Mouse (Mus musculus) CH12F3 (cell line): ENCODE measurements around the gene Hsd3b7.
"Not testable (repeated sequence)": the region's sequence is repeated elsewhere in the genome, so short reads cannot be mapped to it uniquely, and the experiment has no call there.

Source experiments
- in situ Hi-C: fragments of 300-500 bp; cut with MboI; formaldehyde crosslinking; loops from 2 replicates; pipeline ENCODE4 v1.14.3; 2020; ENCODE audit warnings: low sequenced_read_pairs

Hsd3b7 gene

DNA sequence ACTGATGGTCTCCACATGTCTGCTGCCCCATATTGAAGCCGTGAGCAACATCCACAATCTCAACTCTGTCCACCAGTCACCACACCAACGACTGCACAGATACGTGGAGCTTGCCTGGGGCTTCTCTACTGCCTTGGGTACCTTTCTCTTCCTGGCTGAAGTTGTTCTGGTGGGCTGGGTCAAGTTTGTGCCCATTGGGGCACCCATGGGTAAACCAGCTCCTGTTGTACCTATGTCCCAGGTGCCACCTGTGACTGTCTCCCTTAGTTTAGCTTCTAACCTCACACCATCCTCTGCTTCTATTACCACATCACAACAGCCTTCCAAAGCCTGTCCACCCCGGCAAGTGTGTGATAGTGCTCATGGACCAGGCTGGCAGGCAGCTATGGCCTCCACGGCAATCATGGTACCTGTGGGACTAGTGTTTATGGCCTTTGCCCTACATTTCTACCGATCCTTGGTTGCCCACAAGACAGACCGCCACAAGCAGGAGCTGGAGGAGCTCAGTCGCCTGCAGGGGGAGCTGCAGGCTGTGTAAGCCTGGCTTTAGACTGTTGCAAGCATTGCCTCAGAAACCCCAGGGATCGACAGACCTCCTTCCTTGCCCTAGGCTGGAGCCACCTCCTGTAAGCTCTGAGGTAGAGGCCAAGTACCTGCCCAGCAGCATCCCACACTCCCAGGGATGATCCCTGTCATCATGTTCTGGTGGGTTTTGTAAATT is 26.6 kb upstream of the Hsd3b7 start:
- in situ Hi-C loops, result loop anchor here (5.0 kb wide), 2 partner anchors 987 to 1057 kb away; no protein-coding TSS in a partner anchor

DNA sequence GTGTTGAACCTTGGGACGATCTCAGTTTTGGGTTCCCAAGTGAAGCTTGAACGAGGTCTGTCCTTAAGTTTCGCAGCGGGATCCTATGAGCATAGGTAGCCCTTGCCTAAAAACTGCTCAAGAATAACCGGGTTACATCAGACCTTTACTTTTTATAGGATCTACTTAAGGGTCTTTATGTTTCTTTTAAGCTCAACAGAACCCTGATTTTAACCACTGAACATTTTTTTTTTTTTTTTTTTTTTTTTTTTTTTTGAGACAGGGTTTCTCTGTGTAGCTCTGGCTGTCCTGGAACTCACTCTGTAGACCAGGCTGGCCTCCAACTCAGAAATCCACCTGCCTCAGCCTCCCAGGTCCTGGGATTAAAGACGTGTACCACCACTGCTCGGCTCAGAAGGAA is 24.6 kb upstream of the Hsd3b7 start:
- in situ Hi-C loops, result not testable (repeated sequence)

DNA sequence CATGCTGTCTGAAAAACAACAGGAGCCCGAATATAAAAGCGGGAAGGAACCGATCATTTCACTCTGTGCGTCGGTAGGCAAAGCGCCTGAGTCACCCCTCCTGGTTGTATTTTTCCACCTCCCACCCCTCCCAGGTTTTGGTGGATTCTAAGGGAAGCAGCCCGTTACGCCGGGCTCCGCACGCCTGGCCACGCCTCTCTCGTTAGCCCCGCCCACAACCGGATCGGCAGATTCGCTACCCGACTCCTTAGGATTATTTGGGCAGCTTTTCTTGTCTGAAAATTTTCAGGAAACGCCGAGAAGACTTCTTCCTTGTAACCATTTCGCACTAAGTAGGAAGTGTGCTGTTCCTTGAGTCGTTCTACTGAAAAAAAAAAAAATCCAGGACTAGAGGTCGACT is 24.0 kb upstream of the Hsd3b7 start, which contains the start of gene Setd1a:
TSS of gene Setd1a (plus strand) at position 245 of the 400 bp plus-strand sequence.
- in situ Hi-C loops, result no loop called here

DNA sequence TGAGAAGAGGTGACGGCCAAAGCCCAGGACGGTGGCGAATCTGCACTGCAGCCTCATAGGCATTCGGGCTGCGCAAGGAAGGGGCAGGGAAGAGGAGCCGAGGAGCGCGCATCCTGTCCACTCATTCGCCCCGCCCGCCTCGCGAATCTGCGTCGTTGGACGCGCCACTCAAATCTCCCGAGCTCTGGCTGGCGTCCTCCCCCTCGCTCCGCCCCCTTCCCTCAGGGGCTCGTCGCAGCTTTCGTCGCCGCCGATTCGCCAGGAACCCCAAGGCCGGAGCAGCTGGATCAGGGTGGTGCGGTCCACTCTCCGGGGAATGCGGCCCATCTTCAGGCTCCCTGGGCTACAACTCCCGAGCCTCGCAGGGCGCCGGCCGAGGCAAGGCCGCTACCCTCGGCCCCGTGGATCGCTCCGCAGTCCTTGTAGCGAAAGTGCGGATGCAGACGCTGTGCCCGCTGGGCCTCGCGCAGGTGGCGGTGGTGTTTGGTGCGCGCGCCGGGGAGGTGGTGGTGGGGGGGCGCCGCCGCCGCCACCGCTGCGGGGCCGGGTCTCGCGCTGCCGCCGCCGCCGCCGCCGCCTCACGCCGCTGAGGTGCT is 23.4 kb upstream of the Hsd3b7 start:
- in situ Hi-C loops, result no loop called here

DNA sequence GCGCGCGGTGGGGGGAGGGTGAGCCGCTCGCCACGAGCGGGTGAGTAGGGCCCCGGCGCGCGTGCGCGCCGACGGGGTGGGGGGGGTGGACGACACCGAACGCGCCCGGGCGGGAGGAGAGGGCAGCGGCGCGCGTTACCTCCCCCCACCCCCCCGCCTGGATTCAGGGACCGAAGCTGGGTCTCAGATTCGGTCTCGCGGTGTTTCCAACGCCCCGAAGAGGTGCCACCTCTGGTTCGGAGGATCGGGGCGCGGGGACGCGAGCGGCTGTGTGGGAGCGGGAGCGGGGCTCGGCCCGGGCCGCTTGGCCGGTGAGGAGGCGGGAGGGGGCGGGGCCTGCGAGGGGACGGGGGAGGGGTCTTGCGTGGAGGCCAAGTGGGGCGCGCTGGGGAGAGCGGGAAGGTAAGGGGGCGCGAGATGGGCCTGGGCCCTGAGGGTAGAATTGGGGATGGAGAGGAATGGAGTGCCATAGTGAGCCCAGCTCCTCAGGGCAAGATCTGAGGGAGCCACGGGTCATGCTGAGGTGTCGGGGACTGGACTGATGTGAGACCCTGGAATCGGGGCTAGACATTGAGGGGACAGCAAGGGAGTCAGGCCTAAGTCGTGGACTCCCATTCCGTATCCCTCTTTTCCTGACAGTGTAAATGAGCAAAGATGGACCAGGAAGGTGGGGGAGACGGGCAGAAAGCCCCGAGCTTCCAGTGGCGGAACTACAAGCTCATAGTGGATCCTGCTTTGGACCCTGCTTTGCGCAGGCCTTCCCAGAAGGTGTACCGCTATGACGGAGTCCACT is 22.7 kb upstream of the Hsd3b7 start:
- in situ Hi-C loops, result no loop called here

DNA sequence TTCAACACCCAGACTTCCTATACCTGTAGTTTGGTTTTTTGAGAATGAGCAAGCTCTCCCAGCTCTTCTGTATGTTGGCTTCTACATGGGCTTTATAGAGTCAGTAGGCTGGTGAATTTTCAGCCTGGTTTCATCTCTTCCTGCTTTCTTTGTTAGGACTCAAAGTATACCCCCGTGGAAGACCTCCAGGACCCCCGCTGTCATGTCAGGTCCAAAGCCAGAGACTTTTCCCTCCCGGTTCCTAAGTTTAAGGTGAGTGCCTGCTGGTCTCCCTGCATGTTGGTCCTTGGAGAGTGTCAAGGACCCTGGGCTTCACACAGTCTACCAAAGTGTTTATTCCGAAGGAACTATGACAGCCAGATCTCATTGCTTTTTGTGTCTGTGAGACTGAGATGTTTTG is 22.1 kb upstream of the Hsd3b7 start:
- in situ Hi-C loops, result no loop called here

DNA sequence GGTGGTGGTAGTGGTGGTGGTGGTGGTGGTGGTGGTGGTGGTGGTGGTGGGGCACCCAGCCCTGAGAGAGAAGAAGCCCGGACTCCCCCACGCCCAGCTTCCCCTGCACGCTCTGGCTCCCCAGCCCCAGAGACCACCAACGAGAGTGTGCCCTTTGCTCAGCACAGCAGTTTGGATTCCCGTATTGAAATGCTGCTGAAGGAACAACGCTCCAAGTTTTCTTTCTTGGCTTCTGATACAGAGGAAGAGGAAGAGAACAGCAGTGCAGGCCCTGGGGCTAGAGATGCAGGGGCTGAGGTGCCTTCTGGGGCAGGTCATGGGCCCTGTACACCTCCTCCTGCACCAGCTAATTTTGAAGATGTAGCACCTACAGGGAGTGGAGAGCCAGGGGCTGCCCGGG is 15.1 kb upstream of the Hsd3b7 start, which contains the start of gene Gm49388:
TSS of gene Gm49388 (plus strand) at position 301 of the 400 bp plus-strand sequence.
- in situ Hi-C loops, result no loop called here

DNA sequence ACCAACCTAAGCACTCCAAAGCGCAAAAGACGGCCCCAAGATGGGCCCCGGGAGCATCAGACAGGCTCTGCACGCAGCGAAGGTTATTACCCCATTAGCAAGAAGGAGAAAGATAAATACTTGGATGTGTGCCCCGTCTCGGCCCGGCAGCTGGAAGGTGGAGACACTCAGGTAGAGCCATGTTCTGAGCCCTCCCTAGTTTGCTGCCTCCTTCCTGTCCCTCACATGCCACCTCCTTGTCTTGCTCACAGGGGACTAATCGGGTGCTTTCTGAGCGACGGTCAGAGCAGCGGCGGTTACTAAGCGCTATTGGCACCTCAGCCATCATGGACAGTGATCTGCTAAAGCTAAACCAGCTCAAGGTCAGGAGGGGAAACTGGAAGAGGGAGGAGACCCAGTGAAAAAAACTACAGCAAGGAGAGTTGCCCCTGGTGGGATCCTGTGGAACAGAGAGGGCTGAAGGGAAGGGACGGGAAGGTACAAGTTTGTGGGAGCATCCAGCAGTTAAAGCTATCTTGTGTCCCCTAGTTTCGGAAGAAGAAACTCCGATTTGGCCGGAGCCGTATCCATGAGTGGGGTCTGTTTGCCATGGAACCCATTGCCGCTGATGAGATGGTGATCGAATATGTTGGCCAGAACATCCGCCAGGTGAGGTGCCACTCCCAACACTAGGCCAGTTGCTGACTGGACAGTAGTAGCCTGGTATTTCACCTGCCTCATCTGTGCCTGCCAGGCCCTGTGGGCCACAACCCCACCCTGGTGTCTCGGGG is 3.1 kb upstream of the Hsd3b7 start:
- in situ Hi-C loops, result no loop called here

DNA sequence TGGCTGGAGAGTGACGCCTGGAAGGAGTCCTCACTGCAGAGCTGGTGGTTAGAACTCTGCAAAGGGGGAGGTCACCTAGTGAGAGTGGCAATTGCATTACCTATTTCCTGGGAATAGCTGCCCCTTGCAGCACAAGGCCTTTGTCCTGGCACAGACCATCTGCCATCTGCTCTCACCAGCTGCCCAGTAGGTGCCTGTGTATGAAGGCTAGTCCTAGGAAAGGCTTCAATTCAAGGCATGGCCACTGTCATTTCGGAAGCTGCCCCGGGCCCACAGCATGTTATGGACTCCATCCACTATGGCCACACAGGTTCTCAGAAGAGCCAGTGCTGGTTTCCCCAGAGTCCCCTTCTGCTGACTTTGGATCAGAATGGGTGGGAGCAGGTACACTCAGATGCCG is 1.8 kb upstream of the Hsd3b7 start:
- in situ Hi-C loops, result no loop called here

DNA sequence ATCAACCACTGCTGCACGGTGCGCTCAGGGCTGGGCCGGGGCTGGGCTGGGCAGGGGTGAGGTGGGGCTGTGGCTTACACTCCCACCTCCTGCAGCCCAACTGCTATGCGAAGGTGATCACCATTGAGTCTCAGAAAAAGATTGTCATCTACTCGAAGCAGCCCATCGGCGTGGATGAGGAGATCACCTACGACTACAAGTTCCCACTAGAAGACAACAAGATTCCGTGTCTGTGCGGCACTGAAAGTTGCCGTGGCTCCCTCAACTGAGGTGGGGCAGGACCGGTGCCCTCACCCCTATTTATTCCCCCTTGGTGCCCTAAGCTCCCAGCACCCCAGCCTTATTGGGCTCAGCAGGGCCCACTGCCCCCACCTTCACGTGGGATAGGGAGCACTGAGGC is 1.2 kb upstream of the Hsd3b7 start:
- in situ Hi-C loops, result no loop called here

DNA sequence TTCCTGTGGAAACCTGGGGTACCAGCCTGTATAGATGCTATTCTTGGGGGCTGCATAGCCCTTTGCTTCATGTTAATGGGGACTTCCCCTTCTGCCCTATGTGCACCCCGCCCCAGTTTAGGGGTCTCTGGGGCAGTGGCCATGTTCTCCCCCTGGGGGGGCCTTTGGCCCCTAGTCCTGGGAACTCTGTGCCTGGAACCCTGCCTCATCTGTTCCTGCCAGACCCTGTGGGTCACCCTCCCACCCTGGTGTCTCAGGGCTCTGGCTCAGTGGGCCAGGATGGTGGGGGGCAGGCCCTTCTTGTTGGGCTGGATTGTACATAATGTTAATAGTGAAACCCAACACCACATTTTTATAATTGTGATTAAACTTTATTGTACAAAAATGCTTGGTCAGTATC is 666 bp upstream of the Hsd3b7 start:
- in situ Hi-C loops, result no loop called here

DNA sequence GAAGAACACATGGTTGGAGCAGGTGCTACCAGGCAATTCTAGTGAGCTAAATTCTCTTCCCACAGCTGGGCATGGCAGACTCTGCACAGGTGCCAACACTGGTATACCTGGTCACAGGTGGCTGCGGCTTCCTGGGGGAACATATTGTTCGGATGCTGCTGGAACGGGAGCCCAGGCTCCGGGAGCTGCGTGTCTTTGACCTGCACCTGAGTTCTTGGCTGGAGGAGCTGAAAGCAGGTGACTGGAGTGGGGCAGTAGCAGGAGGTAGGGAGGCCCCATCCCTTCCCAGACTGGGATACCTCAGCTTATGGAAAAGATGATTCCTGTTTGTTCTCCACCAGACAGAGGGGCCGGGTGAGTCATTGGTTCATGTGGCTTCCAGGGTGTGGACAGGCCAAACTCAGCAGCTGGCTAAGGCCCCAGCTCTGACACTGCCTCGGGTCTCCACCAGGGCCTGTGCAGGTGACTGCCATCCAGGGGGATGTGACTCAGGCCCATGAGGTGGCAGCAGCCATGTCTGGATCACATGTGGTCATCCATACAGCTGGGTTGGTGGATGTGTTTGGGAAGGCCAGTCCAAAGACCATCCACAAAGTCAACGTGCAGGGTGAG is 712 bp downstream of the Hsd3b7 start:
- in situ Hi-C loops, result no loop called here

DNA sequence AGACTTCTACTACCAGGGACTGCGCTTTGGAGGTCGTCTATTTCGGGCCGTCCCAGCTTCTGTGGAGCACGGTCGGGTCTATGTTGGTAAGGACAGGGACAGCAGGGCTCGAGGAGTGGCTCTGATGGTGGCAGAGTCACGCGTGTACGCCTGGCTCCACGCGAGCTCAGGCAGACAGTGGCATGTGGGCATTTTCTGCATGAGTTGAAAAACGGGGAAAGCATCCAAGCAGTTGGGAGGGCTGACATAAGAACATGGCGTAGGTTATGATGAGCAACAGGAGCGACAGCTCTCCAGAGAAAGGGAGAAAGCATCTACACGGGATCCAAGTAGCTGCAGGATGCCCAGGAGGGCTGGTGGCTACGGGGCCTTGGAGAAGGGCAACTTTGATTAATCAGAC is 1.9 kb downstream of the Hsd3b7 start:
- in situ Hi-C loops, result no loop called here

DNA sequence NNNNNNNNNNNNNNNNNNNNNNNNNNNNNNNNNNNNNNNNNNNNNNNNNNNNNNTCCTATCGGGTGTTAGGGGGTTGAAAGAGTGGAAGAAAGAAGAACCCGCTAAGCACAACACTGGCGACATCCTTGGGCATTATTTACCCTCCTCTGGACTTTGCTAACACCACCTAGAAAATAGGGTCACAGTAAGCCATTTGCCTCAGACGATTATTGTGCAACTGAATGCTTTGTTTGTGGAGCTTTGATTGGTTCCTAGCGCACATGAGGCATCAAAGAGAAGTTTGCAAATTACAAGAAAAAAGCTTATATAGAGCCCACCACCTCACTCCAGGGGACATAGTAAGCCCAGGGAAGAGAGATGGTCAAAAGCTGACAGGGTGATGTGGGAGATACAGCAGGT is 8.4 kb downstream of the Hsd3b7 start:
- in situ Hi-C loops, result no loop called here

DNA sequence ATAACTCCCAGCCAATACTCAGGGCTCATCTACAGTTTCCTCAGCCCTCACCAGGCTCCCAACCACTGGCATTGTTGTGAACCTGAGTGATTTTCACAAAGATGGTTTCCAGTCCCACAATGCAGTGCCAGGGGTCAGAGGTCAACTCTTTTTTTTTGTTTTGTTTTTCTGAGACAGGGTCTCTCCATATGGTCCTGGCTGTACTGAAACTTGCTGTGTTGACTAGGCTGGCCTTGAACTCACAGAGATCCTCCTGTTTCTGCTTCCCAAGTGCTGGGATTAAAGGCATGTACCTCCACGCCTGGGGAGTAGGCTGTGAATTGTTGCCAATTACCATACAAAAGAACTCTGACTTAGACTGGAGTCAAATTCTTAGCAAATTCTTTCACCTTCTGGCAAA is 9.4 kb downstream of the Hsd3b7 start:
- in situ Hi-C loops, result no loop called here

DNA sequence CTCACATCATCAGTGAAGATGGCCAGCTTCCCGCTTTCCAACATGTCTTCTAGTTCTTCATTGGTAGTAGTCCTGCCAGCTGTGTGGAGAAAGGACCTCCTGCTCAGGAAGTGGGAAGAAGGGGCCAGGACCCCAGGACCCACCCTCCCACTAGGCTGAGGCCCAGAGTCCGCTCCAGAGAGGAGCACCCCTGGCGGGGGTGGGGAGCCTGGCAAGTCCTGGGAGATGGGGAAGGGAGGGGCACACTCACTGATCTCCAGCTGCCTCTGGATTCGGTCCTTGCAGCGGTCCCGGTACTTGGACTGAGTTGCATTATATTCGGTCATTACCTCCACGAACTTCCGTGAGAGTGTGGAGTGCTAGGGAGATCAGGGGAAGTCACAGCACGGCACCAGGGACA is 10.2 kb downstream of the Hsd3b7 start:
- in situ Hi-C loops, result no loop called here

DNA sequence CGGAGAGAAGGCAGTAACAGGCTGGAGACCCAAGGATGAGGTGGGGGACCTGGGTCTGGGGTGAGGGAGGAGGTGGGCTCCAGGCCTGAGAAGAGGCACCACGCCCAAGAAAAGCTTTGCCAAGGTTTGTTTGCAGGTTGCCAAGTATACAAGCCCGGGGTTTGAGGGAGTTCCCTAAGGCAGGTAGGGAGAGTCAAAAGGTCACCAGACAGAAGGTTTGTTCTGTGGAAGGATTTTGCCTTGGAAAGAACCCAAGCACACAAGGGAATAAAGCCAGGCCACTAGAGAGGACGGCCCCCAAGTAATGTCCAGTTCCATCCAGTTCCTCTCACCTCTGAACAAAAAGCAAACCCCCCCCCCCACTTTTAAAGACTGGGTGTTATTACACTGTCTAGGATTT is 10.8 kb downstream of the Hsd3b7 start:
- in situ Hi-C loops, result no loop called here

DNA sequence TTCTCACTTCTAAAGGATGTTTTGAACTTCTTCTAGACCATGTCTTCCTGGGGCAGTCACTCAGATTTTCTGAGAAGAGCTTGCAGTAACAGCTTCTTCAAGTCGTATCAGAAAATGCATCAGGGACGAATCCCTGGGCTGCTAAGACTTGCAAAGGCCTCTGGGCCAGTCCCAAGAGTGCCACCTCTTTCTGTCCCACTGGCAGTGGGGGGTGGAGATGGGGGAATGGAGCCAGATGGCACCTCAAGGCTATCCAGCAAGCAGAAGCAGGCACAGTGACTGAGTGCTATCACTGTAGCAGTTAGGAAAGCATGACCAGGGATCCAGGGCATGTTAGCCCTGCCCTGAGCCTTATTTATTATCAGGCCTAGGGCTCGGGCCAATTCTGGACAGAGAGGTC is 11.9 kb downstream of the Hsd3b7 start:
- in situ Hi-C loops, result no loop called here

DNA sequence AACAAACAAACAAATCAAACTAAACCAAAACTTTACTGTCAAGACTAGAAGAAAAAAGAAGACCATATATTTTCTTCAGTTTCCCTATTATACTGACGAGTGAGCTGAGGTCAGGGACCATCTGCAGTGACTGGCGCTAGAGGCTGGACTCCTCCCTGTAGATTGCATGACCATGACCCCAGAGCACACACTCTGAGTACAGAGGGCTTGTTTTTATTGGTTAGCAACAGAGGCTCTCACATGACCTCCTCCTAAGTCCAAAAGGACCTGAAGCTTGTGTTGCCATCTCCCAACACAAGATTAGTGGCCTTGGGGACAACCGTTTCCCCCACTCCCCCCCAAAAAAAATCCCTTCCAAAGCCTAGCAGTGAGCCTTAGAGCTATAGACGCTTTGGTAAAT is 13.4 kb downstream of the Hsd3b7 start:
- in situ Hi-C loops, result no loop called here

DNA sequence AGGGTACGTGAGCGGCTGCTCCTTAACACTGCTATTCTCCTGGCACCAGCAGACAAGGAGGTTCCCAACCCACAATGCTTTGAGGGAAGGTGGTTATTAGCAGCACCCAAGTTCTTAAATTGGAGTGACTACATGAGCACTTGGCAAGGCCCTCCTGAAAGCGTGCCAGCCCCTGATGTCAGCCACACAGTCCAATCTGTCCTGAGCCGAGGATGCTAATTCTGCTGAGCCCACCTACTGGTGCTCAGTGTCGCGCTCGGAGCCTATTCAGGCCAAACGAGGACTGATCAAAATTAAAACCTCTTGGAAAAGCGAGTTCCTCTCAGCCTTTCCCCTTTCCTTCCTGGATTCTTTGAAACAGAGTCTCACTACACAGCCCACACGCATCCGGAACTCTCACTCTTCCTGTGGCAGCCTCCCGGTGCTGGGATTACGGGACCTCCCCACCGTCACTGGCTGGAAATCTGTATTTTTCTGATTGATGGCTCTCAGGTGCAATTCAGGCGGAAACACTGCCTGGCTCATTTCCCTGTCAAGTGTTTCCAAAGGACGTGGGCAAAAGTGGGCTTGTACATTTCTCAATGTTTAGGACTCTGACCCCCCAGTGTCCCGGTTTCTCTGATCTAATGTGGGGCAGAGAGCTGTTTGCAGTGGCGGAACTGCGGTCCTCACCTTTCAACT is 14.0 kb downstream of the Hsd3b7 start:
- in situ Hi-C loops, result no loop called here
